Mouse (Mus musculus): ENCODE results near the gene Msrb2. TPM values are rescaled to one million over a fixed set of nuclear protein-coding genes. Genes with fewer than 3 reads are reported as not detected.

Msrb2 gene
- polyA plus RNA-seq, 1 experiment from 2014 or later = 9.7 TPM

DNA sequence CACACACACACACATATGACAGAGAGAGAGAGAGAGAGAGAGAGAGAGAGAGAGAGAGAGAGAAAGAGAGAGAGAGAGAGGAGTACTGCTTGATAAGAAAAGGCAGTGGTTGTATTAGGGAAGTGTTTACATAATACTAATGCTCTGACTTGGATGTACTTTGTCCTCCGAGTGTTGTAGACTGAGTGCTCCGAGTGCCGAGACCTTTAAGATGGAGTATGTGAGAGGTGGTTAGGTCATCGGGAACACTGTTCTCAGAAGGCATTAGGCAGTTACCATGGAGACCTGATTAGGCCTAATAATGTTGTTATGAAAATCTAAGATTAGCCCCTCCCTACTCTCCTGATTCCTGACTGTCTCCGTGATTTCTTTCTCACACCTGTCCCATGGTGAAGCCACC lies 21.1 kb upstream of the Msrb2 start:
- ATAC-seq = no peak
- WGBS = 83% methylated on average over 5 of the region's 5 CpGs
- no peak overlapping the region for H3K9ac ChIP-seq (ENCODE audit: low read length)

DNA sequence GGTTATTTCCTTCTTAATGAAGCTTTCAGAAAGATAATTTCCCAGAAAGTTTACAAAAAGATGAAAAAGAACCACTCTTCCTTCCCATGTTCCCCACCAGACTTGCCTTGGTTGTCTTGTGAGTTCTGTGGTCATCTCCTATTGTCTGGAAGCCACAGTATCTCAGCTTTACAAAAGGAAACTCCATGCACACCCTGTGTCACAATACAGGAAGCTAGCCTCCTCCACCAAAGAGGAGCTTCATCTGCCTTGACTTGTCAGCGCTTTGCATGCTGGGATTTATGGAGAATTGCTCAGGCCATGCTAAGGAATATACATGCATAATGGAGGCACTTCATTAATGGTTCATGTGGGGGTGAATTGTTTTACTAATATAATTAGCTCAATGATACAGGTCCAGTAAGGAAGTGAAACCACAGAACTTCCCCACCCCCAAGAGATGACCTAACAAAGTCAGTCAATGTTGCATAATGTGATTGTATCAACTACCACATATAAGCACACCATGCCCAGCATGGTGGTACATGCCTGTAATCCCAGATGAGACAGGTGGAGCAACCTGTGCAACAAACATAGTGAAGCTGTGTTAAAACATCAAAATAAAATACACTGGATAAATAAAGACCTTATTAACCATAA lies 19.5 kb upstream of the Msrb2 start:
- Histone ChIP-seq H3K27me3 (replicated peaks; ENCODE audit: control insufficient read depth, insufficient read depth, low read length) (no peaks in the 10 kb centered on the region), H3K36me3 (ENCODE audit: control insufficient read depth, insufficient read depth, low read length) (no peaks in the 10 kb centered on the region), H3K4me1 (ENCODE audit: control insufficient read depth, insufficient read depth, low read length) (no peaks in the 10 kb centered on the region), H3K4me2 (ENCODE audit: low read length) (no peak overlapping the region), H3K9ac (ENCODE audit: low read length) (no peak overlapping the region), H3K27ac (ENCODE audit: low read depth, low read length) (no peak overlapping the region), H3K9me3 (replicated peaks; ENCODE audit: control insufficient read depth, low read length) (no peaks in the 10 kb centered on the region), H3K4me3 (ENCODE audit: low read depth, low read length) (no peak overlapping the region)
- ATAC-seq (no peak), DNase-seq (ENCODE audit: low spot score) (no peak)
- WGBS = 84% methylated on average over 1 of the region's 1 CpGs

More for the DNA sequence above, 21.1 kb upstream of the Msrb2 start:
- Histone ChIP-seq H3K27ac (ENCODE audit: low read depth, low read length) (no peak overlapping the region), H3K36me3 (ENCODE audit: control insufficient read depth, insufficient read depth, low read length) (no peaks in the 10 kb centered on the region), H3K9me3 (replicated peaks; ENCODE audit: control insufficient read depth, low read length) (no peaks in the 10 kb centered on the region), H3K27me3 (replicated peaks; ENCODE audit: control insufficient read depth, insufficient read depth, low read length) (no peaks in the 10 kb centered on the region), H3K4me1 (ENCODE audit: control insufficient read depth, insufficient read depth, low read length) (no peaks in the 10 kb centered on the region), H3K4me2 (ENCODE audit: low read length) (no peak overlapping the region), H3K4me3 (ENCODE audit: low read depth, low read length) (no peak overlapping the region)
- DNase-seq (ENCODE audit: low spot score) = no peak

DNA sequence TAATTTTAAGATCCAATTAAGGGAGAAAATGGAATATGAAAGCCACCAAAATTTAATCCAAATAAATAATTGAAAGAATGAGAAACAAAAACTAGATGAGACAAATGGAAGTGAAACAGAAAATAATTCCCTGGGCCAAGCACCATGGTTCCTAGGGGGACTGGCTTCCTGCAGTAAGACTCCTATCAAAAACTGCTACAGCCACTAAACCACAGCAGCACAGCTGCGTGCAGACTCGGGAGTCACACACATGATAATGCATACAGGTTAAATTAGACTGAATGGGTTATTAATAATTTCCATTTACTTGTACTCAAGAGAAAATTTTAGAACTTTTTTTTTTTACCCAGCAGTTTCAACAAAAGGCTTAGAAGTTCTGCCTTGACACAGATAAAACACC lies 18.1 kb upstream of the Msrb2 start:
- no peak overlapping the region for H3K4me2 ChIP-seq (ENCODE audit: low read length)
- H3K27me3 ChIP-seq (replicated peaks; ENCODE audit: control insufficient read depth, insufficient read depth, low read length) = no peaks in the 10 kb centered on the region
- no peaks in the 10 kb centered on the region for H3K36me3 ChIP-seq (ENCODE audit: control insufficient read depth, insufficient read depth, low read length)
- DNase-seq (ENCODE audit: low spot score) (no peak), ATAC-seq (no peak)
- H3K4me1 ChIP-seq (ENCODE audit: control insufficient read depth, insufficient read depth, low read length) = no peaks in the 10 kb centered on the region
- no peaks in the 10 kb centered on the region for H3K9me3 ChIP-seq (replicated peaks; ENCODE audit: control insufficient read depth, low read length)
- no peak overlapping the region for H3K4me3 ChIP-seq (ENCODE audit: low read depth, low read length)
- no peak overlapping the region for H3K27ac ChIP-seq (ENCODE audit: low read depth, low read length)
- 90% methylated on average over 2 of the region's 2 CpGs for WGBS
- no peak overlapping the region for H3K9ac ChIP-seq (ENCODE audit: low read length)

DNA sequence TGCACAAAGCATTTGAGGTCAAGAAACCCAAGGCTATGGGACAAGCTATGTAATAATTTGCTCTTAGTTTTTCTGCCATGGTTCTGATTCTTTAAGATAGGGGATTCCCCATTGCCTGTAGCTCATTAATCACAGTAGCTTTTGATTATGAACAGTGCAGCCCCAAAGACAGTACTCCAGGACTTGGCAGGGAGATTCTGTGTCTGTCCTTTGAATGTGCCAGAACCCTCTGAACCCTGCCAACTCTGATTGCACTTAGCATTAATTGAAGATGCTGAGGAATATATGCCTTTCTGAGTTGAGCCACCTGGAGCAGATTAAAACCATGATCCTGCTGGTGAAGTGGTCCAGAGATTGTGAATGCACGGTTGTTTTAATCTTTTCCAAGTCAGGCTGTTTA lies 8.4 kb upstream of the Msrb2 start:
- Histone ChIP-seq H3K27me3 (replicated peaks; ENCODE audit: control insufficient read depth, insufficient read depth, low read length) (no peaks in the 10 kb centered on the region), H3K9ac (ENCODE audit: low read length) (no peak overlapping the region), H3K27ac (ENCODE audit: low read depth, low read length) (no peak overlapping the region), H3K4me3 (ENCODE audit: low read depth, low read length) (no peak overlapping the region), H3K4me2 (ENCODE audit: low read length) (no peak overlapping the region), H3K4me1 (ENCODE audit: control insufficient read depth, insufficient read depth, low read length) (no peaks in the 10 kb centered on the region), H3K9me3 (replicated peaks; ENCODE audit: control insufficient read depth, low read length) (no peaks in the 10 kb centered on the region), H3K36me3 (ENCODE audit: control insufficient read depth, insufficient read depth, low read length) (no peaks in the 10 kb centered on the region)
- WGBS = 55% methylated on average over 1 of the region's 1 CpGs
- ATAC-seq (no peak), DNase-seq (ENCODE audit: low spot score) (peak; percentile 43)

DNA sequence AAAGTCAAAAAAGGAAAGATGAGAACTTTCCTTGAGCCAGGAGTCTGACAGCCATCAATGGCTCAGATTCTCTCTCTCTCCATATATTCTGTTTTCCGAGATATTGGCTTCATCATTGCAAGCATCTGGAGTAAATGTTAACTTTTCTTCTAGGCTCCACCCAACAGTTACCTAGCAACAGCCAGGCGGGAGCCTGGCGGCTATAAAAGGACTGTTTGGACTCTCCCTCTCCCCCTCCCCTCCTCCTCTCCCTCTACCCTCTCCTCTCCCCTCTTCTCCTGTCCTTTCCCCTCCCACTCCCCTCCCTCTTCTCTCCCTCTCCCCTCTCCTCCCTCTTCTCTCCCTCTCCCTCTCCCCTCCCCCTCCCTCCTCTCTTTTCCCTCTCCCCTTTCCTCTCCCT lies 4.8 kb upstream of the Msrb2 start:
- DNase-seq (ENCODE audit: low spot score) = peak; percentile 32
- Histone ChIP-seq H3K4me1 (ENCODE audit: control insufficient read depth, insufficient read depth, low read length) (no peaks in the 10 kb centered on the region), H3K4me2 (ENCODE audit: low read length) (no peak overlapping the region), H3K4me3 (ENCODE audit: low read depth, low read length) (no peak overlapping the region), H3K9me3 (replicated peaks; ENCODE audit: control insufficient read depth, low read length) (no peaks in the 10 kb centered on the region), H3K27me3 (replicated peaks; ENCODE audit: control insufficient read depth, insufficient read depth, low read length) (no peaks in the 10 kb centered on the region), H3K27ac (ENCODE audit: low read depth, low read length) (no peak overlapping the region), H3K36me3 (ENCODE audit: control insufficient read depth, insufficient read depth, low read length) (no peaks in the 10 kb centered on the region), H3K9ac (ENCODE audit: low read length) (no peak overlapping the region)
- 0 out of 2 replicates have a peak, but pooled peaks have one; percentile 21 for ATAC-seq
- WGBS = 25% methylated on average over 3 of the region's 3 CpGs

DNA sequence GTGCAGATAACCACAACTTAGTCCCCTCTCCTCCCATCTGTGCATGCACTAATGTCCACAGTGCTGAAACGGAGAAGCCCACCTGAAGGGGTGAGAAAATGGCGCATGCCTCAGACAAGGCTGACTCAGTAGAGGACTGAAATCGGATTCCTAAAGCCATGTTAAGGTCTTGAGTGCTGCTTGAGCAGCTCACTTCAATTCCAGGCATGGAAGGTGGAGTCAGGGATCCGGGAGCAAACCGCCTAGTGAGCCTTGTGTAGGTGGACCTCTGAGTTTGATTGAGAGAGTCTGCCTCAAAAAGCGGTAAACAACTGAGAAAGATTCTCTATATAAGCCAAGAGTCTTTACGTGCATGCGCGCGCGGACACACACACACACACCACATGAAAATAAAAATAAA lies 4.1 kb upstream of the Msrb2 start:
- DNase-seq (ENCODE audit: low spot score) = no peak
- H3K9me3 ChIP-seq (replicated peaks; ENCODE audit: control insufficient read depth, low read length) = no peaks in the 10 kb centered on the region
- 86% methylated on average over 11 of the region's 11 CpGs for WGBS
- no peak overlapping the region for H3K4me3 ChIP-seq (ENCODE audit: low read depth, low read length)
- H3K36me3 ChIP-seq (ENCODE audit: control insufficient read depth, insufficient read depth, low read length) = no peaks in the 10 kb centered on the region
- no peak for ATAC-seq
- H3K27ac ChIP-seq (ENCODE audit: low read depth, low read length) = no peak overlapping the region
- H3K27me3 ChIP-seq (replicated peaks; ENCODE audit: control insufficient read depth, insufficient read depth, low read length) = no peaks in the 10 kb centered on the region
- H3K9ac ChIP-seq (ENCODE audit: low read length) = no peak overlapping the region
- H3K4me1 ChIP-seq (ENCODE audit: control insufficient read depth, insufficient read depth, low read length) = no peaks in the 10 kb centered on the region
- no peak overlapping the region for H3K4me2 ChIP-seq (ENCODE audit: low read length)

DNA sequence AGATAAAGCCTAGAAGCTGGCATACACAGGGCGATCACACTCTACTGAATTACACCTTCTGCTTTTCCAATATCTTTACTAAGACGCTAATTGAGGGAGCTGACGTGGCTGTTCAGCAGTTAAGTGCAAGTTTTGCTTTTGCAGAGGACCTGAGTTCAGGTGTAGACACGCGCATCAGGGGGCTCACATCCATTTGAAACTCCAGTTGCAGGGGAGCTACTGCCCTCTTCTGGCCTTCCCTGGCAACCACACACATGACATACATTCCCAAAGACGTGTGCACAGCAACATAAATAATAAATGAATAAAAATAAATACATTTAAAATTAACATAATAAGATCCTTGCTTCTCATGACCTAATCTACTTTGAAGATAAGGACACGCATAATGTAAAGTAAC lies 2.5 kb downstream of the Msrb2 start:
- no peaks in the 10 kb centered on the region for H3K4me1 ChIP-seq (ENCODE audit: control insufficient read depth, insufficient read depth, low read length)
- H3K27ac ChIP-seq (ENCODE audit: low read depth, low read length) = no peak overlapping the region
- no peak overlapping the region for H3K9ac ChIP-seq (ENCODE audit: low read length)
- no peak overlapping the region for H3K4me2 ChIP-seq (ENCODE audit: low read length)
- DNase-seq (ENCODE audit: low spot score) (no peak), ATAC-seq (no peak)
- H3K36me3 ChIP-seq (ENCODE audit: control insufficient read depth, insufficient read depth, low read length) = no peaks in the 10 kb centered on the region
- no peak overlapping the region for H3K4me3 ChIP-seq (ENCODE audit: low read depth, low read length)
- no peaks in the 10 kb centered on the region for H3K27me3 ChIP-seq (replicated peaks; ENCODE audit: control insufficient read depth, insufficient read depth, low read length)
- 88% methylated on average over 7 of the region's 7 CpGs for WGBS
- no peaks in the 10 kb centered on the region for H3K9me3 ChIP-seq (replicated peaks; ENCODE audit: control insufficient read depth, low read length)

DNA sequence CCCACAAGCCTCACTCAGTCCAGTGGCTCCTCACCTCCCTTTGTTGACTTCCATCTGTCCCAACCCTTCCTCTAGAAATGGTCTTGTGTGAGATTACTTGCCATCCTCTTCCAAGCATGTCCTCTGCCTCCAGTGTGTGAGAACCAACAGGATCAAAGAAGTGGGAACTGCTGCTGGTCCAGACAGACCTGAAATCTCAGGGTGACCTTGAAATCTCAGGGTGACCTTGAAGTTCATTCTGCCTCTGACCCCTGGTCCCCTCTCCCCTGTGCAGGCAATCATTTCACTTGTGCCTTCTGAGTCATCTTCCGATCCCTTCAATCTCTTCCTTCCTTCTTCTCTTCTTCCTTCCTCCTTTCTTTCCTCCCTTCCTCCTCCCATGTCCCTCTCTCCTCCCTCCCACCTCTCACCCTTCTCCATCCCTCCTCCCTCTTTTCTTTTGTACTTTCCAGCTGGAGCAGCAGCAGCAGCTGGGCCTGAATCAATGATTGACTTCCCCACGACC lies 9.3 kb downstream of the Msrb2 start:
- Histone ChIP-seq H3K27ac (ENCODE audit: low read depth, low read length) (no peak overlapping the region), H3K4me2 (ENCODE audit: low read length) (no peak overlapping the region), H3K4me1 (ENCODE audit: control insufficient read depth, insufficient read depth, low read length) (no peaks in the 10 kb centered on the region), H3K9ac (ENCODE audit: low read length) (no peak overlapping the region), H3K4me3 (ENCODE audit: low read depth, low read length) (no peak overlapping the region), H3K9me3 (replicated peaks; ENCODE audit: control insufficient read depth, low read length) (no peaks in the 10 kb centered on the region), H3K27me3 (replicated peaks; ENCODE audit: control insufficient read depth, insufficient read depth, low read length) (no peaks in the 10 kb centered on the region), H3K36me3 (ENCODE audit: control insufficient read depth, insufficient read depth, low read length) (no peaks in the 10 kb centered on the region)
- DNase-seq (ENCODE audit: low spot score) (no peak), ATAC-seq (no peak)
- WGBS = 54% methylated on average over 2 of the region's 2 CpGs

DNA sequence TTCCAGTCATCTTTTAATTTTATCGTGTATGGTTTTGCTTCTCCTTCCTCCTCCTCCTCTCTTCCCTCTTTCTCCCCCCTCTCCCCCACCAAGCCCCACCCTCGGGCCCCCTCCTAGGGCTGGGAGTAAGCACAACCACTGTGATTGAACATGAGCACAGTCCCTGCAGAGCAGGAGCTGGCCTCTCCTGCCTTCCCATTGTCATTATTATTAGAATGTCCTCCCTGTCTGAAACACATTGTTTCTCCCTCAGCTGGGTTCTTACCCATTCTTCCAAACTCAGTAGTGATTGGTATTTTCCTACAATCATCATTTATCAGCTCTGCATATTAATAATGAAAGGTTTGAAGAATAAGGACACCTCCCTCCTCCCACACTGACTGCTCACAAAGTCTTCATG lies 9.7 kb downstream of the Msrb2 start:
- DNase-seq (ENCODE audit: low spot score) (no peak), ATAC-seq (no peak)
- Histone ChIP-seq H3K9ac (ENCODE audit: low read length) (no peak overlapping the region), H3K4me3 (ENCODE audit: low read depth, low read length) (no peak overlapping the region), H3K4me2 (ENCODE audit: low read length) (no peak overlapping the region), H3K36me3 (ENCODE audit: control insufficient read depth, insufficient read depth, low read length) (no peaks in the 10 kb centered on the region), H3K4me1 (ENCODE audit: control insufficient read depth, insufficient read depth, low read length) (no peaks in the 10 kb centered on the region), H3K27me3 (replicated peaks; ENCODE audit: control insufficient read depth, insufficient read depth, low read length) (no peaks in the 10 kb centered on the region), H3K9me3 (replicated peaks; ENCODE audit: control insufficient read depth, low read length) (no peaks in the 10 kb centered on the region), H3K27ac (ENCODE audit: low read depth, low read length) (no peak overlapping the region)
- WGBS = 6% methylated on average over 2 of the region's 2 CpGs
